Mouse (Mus musculus) kidney, postnatal 0 days (tissue): Measurements from ENCODE around the gene Ahnak. TPM values are rescaled to one million over a fixed set of nuclear protein-coding genes. Genes with fewer than 3 reads are reported as not detected.
A peak's percentile ranks its signal among the peaks of the same experiment; 100 is the strongest.

Experiments used
- ATAC-seq: fragments of 200-750 bp; cut with Nextera tagmentation; replicated peaks from 2 replicates; pipeline ENCODE4 v1.8.0; 2017; ENCODE audit warnings: low read depth, moderate number of reproducible peaks, moderate TSS enrichment, moderate library complexity; ENCODE audit not compliant: low FRiP score
- DNase-seq: peaks from one replicate; pipeline ENCODE4 v3.0.0-alpha.2; 2016; ENCODE audit warnings: low spot score
- H3K27ac ChIP-seq: fragments of 300-500 bp; sonication (generic); 2 replicates; pipeline ENCODE4 v1.5.1; 2014; ENCODE audit warnings: mild to moderate bottlenecking
- H3K27me3 ChIP-seq: fragments of 300-500 bp; sonication (generic); 2 replicates; pipeline ENCODE4 v1.6.1; 2014; ENCODE audit warnings: low read length, mixed read lengths; ENCODE audit not compliant: insufficient read depth
- H3K36me3 ChIP-seq: fragments of 300-500 bp; sonication (generic); 2 replicates; pipeline ENCODE4 v1.6.1; 2014; ENCODE audit warnings: low read length, mixed read lengths; ENCODE audit not compliant: insufficient read depth
- H3K4me1 ChIP-seq: fragments of 300-500 bp; sonication (generic); replicated peaks from 2 replicates; pipeline ENCODE4 v1.6.1; 2014; ENCODE audit warnings: antibody characterized with exemption, low read length, mixed read lengths; ENCODE audit not compliant: insufficient read depth
- H3K4me2 ChIP-seq: fragments of 300-500 bp; sonication (generic); 2 replicates; pipeline ENCODE4 v1.6.1; 2014; ENCODE audit warnings: mild to moderate bottlenecking, low read length, moderate library complexity, mixed read lengths
- H3K4me3 ChIP-seq: fragments of 300-500 bp; sonication (generic); replicated peaks from 2 replicates; pipeline ENCODE4 v1.5.1; 2014; ENCODE audit warnings: low read depth, low read length
- H3K9ac ChIP-seq: fragments of 300-500 bp; sonication (generic); 2 replicates; pipeline ENCODE4 v1.6.1; 2014; ENCODE audit warnings: low read depth, low read length
- H3K9me3 ChIP-seq: fragments of 300-500 bp; sonication (generic); replicated peaks from 2 replicates; pipeline ENCODE4 v1.6.1; 2016; ENCODE audit warnings: low read length, inconsistent platforms, mixed read lengths
- CTCF ChIP-seq: IDR thresholded peaks from 2 replicates; pipeline ENCODE4 v1.5.1; 2016; ENCODE audit warnings: antibody characterized with exemption, low read depth, mild to moderate bottlenecking, moderate library complexity
- WGBS: fragments of 180-500 bp; shearing (Covaris S2); extraction: QIAGEN DNeasy Blood & Tissue Kit; methylation state at CpG from one replicate; pipeline ENCODE4 v1.1.7; 2014; 5-methylcytosine and 5-hydroxymethylcytosine counted together
- polyA plus RNA-seq: library from polyadenylated mRNA; unstranded; fragments of >200 nt; fragmentation: Nextera tagmentation; extraction: Ambion mirVana; gene quantifications from 2 replicates; pipeline ENCODE4 v1.2.1, GENCODE M21; 2015

Ahnak gene
- polyA plus RNA-seq, 1 experiment from 2014 or later = 27.5 TPM

- no peaks in the 10 kb centered on the region for H3K27me3 ChIP-seq
- no peaks in the 10 kb centered on the region for H3K36me3 ChIP-seq
- 0 out of 2 replicates have a peak overlapping the region, but pooled peaks have one; percentile 57 for H3K27ac ChIP-seq
- H3K4me2 ChIP-seq = no peak overlapping the region
- WGBS = 40% methylated on average over 1 of the region's 1 CpGs
- no peak overlapping the region for H3K4me3 ChIP-seq
- ATAC-seq (peak; percentile 33; the same call in 1 of the 2 replicates), DNase-seq (no peak)
- no peaks in the 10 kb centered on the region for H3K9me3 ChIP-seq
- peaks cover 14% of the 10 kb centered on the region; the same call in 1 of the 2 replicates for H3K4me1 ChIP-seq
- no peak overlapping the region for H3K9ac ChIP-seq
- TF ChIP-seq CTCF = no peak
These were observed 118.3 kb downstream of the Ahnak start for GRCm38 (mm10) chr19:9107379-9107755.

DNA sequence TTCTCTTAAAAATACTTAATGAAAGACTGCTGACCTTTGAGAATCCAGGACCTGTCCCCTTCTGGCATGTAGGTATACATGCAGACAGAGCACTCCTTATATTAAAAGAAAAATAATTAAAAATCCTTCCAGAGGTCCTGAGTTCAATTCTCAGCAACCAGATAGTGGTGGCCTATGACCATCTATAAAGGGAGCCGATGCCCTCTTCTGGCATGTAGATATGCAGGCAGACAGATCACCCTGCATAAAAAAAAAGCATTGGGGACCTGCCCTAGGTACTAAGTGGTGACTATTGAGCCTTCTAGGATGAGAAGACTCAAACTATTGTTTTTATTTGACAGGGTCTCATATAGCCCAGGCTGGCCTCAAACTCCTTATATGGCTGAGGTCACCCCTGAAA lies 119.5 kb downstream of the Ahnak start:
- peak; percentile 25; the same call in 1 of the 2 replicates for TF ChIP-seq CTCF
- Histone ChIP-seq H3K9ac (no peak overlapping the region), H3K9me3 (no peaks in the 10 kb centered on the region), H3K4me3 (no peak overlapping the region), H3K27me3 (no peaks in the 10 kb centered on the region), H3K4me1 (peaks cover 14% of the 10 kb centered on the region; the same call in 1 of the 2 replicates), H3K4me2 (no peak overlapping the region), H3K36me3 (0 out of 2 replicates have a peak, but pooled peaks cover 6% of the 10 kb centered on the region), H3K27ac (no peak overlapping the region)
- DNase-seq (no peak), ATAC-seq (no peak)
- 97% methylated on average over 1 of the region's 1 CpGs for WGBS

GRCm38 (mm10) chr19:9110182-9110869 lies 121.2 kb downstream of the Ahnak start:
- ATAC-seq (peak; percentile 69; the same call in 1 of the 2 replicates), DNase-seq (peak; percentile 93)
- Histone ChIP-seq H3K4me1 (peaks cover 14% of the 10 kb centered on the region; the same call in 1 of the 2 replicates), H3K36me3 (peaks cover 19% of the 10 kb centered on the region; the same call in 1 of the 2 replicates), H3K9ac (no peak overlapping the region), H3K27ac (no peak overlapping the region), H3K4me2 (no peak overlapping the region), H3K9me3 (no peaks in the 10 kb centered on the region), H3K27me3 (no peaks in the 10 kb centered on the region), H3K4me3 (no peak overlapping the region)
- peak; percentile 87 for TF ChIP-seq CTCF
- 58% methylated on average over 4 of the region's 4 CpGs for WGBS

- H3K9me3 ChIP-seq = no peaks in the 10 kb centered on the region
- H3K4me3 ChIP-seq = no peak overlapping the region
- H3K4me2 ChIP-seq = no peak overlapping the region
- ATAC-seq (no peak), DNase-seq (no peak)
- WGBS = 63% methylated on average over 8 of the region's 8 CpGs
- no peak overlapping the region for H3K27ac ChIP-seq
- no peaks in the 10 kb centered on the region for H3K27me3 ChIP-seq
- TF ChIP-seq CTCF = no peak
- H3K4me1 ChIP-seq = peaks cover 5% of the 10 kb centered on the region; the same call in 1 of the 2 replicates
- H3K9ac ChIP-seq = no peak overlapping the region
- peaks cover 22% of the 10 kb centered on the region; the same call in 1 of the 2 replicates for H3K36me3 ChIP-seq
These were observed 123.0 kb downstream of the Ahnak start for GRCm38 (mm10) chr19:9112043-9112442.

DNA sequence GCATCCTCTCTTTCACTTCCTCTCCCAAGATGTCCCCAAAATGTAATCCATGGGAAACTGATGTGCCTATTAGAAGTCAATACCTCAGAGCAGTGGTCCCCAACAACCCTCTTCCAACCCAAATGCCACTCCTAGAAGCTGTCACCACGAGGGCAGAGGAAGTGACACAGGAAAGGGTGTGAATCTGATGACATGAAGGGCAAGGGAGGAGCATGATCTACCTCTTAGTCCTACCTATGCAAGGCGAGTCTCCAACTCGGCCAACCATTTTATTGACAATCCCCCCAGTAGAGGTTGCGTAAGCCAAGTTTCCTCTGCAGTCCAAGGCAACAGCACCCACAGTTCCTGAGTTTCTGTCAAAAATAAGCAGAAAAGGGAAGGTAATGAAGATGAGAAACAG lies 127.2 kb downstream of the Ahnak start:
- Histone ChIP-seq H3K36me3 (peaks cover 25% of the 10 kb centered on the region; the same call in 1 of the 2 replicates), H3K4me3 (no peak overlapping the region), H3K9me3 (no peaks in the 10 kb centered on the region), H3K27me3 (no peaks in the 10 kb centered on the region), H3K9ac (no peak overlapping the region), H3K4me2 (no peak overlapping the region), H3K27ac (no peak overlapping the region), H3K4me1 (no peaks in the 10 kb centered on the region)
- 72% methylated on average over 4 of the region's 4 CpGs for WGBS
- ATAC-seq (no peak), DNase-seq (no peak)
- no peak for TF ChIP-seq CTCF

DNA sequence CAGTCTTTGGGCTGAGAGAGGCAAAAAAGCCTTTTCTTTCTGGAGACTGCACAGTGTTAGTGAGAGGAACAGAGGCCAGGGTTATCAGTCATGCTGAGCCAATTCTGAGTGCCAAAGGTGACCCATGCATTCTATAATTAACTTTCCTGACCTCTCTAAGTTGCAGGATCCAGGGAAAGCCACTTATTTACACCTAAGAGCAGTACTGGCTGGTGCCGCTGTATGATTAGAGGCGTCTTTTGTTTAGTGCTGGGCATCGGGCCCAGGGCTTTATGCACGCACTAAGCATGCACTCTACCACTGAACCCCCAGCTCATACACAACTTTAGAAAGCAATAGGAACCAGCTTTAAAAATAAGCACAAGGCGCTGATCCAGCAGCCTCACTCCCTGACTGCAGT lies 128.2 kb downstream of the Ahnak start:
- H3K4me3 ChIP-seq = no peak overlapping the region
- WGBS = 79% methylated on average over 5 of the region's 5 CpGs
- H3K36me3 ChIP-seq = peaks cover 25% of the 10 kb centered on the region; the same call in 1 of the 2 replicates
- no peak overlapping the region for H3K4me2 ChIP-seq
- no peak for ATAC-seq
- no peak for DNase-seq
- no peak overlapping the region for H3K27ac ChIP-seq
- no peaks in the 10 kb centered on the region for H3K9me3 ChIP-seq
- no peaks in the 10 kb centered on the region for H3K27me3 ChIP-seq
- TF ChIP-seq CTCF = no peak
- no peaks in the 10 kb centered on the region for H3K4me1 ChIP-seq
- H3K9ac ChIP-seq = no peak overlapping the region
